Mouse (Mus musculus): ENCODE results near the gene Dnah12. TPM values are rescaled to one million over a fixed set of nuclear protein-coding genes. Genes with fewer than 3 reads are reported as not detected.

Gene Dnah12
- polyA plus RNA-seq, 1 experiment, result 0.02 TPM

- Histone ChIP-seq H3K27me3 (ENCODE audit: control insufficient read depth, insufficient read depth, low read length) (no peaks in the 10 kb centered on the region), H3K4me1 (ENCODE audit: control insufficient read depth, insufficient read depth, insufficient read length) (no peaks in the 10 kb centered on the region), H3K27ac (ENCODE audit: insufficient read depth, low read length) (no peak overlapping the region), H3K36me3 (ENCODE audit: control insufficient read depth, insufficient read depth, low read length) (no peaks in the 10 kb centered on the region), H3K4me3 (ENCODE audit: extremely low read depth, insufficient read depth, insufficient read length) (no peak overlapping the region)
- no peak for DNase-seq (ENCODE audit: low read depth in 1 of 2, low spot score in 2 of 2)
- WGBS, result 6% methylated on average over 4 of the region's 4 CpGs
- TF ChIP-seq CTCF (IDR thresholded peaks at IDR 0.05; ENCODE audit: extremely low read depth, insufficient read depth, insufficient read length, insufficient replicate concordance) (no peak), POLR2A (IDR thresholded peaks at IDR 0.05; ENCODE audit: low read depth, low read length) (no peak)
These were observed 185.7 kb downstream of the Dnah12 start for GRCm38 (mm10) chr14:26878756-26879155.

- H3K27me3 ChIP-seq (ENCODE audit: control insufficient read depth, insufficient read depth, low read length), result no peaks in the 10 kb centered on the region
- no peak overlapping the region for H3K4me3 ChIP-seq (ENCODE audit: extremely low read depth, insufficient read depth, insufficient read length)
- WGBS, result 75% methylated on average over 2 of the region's 2 CpGs
- no peak for TF ChIP-seq POLR2A (IDR thresholded peaks at IDR 0.05; ENCODE audit: low read depth, low read length)
- no peak for TF ChIP-seq CTCF (IDR thresholded peaks at IDR 0.05; ENCODE audit: extremely low read depth, insufficient read depth, insufficient read length, insufficient replicate concordance)
- no peak for DNase-seq (ENCODE audit: low read depth in 1 of 2, low spot score in 2 of 2)
- H3K36me3 ChIP-seq (ENCODE audit: control insufficient read depth, insufficient read depth, low read length), result no peaks in the 10 kb centered on the region
- no peak overlapping the region for H3K27ac ChIP-seq (ENCODE audit: insufficient read depth, low read length)
- H3K4me1 ChIP-seq (ENCODE audit: control insufficient read depth, insufficient read depth, insufficient read length), result no peaks in the 10 kb centered on the region
These were observed 186.9 kb downstream of the Dnah12 start for GRCm38 (mm10) chr14:26879976-26880375.

GRCm38 (mm10) chr14:26881700-26882099 is 188.6 kb downstream of the Dnah12 start:
- H3K27ac ChIP-seq (ENCODE audit: insufficient read depth, low read length), result no peak overlapping the region
- no peak for DNase-seq (ENCODE audit: low read depth in 1 of 2, low spot score in 2 of 2)
- H3K36me3 ChIP-seq (ENCODE audit: control insufficient read depth, insufficient read depth, low read length), result no peaks in the 10 kb centered on the region
- H3K4me1 ChIP-seq (ENCODE audit: control insufficient read depth, insufficient read depth, insufficient read length), result no peaks in the 10 kb centered on the region
- TF ChIP-seq POLR2A (IDR thresholded peaks at IDR 0.05; ENCODE audit: low read depth, low read length) (no peak), CTCF (IDR thresholded peaks at IDR 0.05; ENCODE audit: extremely low read depth, insufficient read depth, insufficient read length, insufficient replicate concordance) (no peak)
- no peak overlapping the region for H3K4me3 ChIP-seq (ENCODE audit: extremely low read depth, insufficient read depth, insufficient read length)
- 86% methylated on average over 5 of the region's 5 CpGs for WGBS
- H3K27me3 ChIP-seq (ENCODE audit: control insufficient read depth, insufficient read depth, low read length), result no peaks in the 10 kb centered on the region

- Histone ChIP-seq H3K4me3 (ENCODE audit: extremely low read depth, insufficient read depth, insufficient read length) (no peak overlapping the region), H3K36me3 (ENCODE audit: control insufficient read depth, insufficient read depth, low read length) (no peaks in the 10 kb centered on the region), H3K27ac (ENCODE audit: insufficient read depth, low read length) (no peak overlapping the region), H3K27me3 (ENCODE audit: control insufficient read depth, insufficient read depth, low read length) (no peaks in the 10 kb centered on the region), H3K4me1 (ENCODE audit: control insufficient read depth, insufficient read depth, insufficient read length) (no peaks in the 10 kb centered on the region)
- 89% methylated on average over 3 of the region's 3 CpGs for WGBS
- no peak for DNase-seq (ENCODE audit: low read depth in 1 of 2, low spot score in 2 of 2)
- TF ChIP-seq POLR2A (IDR thresholded peaks at IDR 0.05; ENCODE audit: low read depth, low read length) (no peak), CTCF (IDR thresholded peaks at IDR 0.05; ENCODE audit: extremely low read depth, insufficient read depth, insufficient read length, insufficient replicate concordance) (no peak)
These were observed 194.2 kb downstream of the Dnah12 start for GRCm38 (mm10) chr14:26887244-26887643.

DNA sequence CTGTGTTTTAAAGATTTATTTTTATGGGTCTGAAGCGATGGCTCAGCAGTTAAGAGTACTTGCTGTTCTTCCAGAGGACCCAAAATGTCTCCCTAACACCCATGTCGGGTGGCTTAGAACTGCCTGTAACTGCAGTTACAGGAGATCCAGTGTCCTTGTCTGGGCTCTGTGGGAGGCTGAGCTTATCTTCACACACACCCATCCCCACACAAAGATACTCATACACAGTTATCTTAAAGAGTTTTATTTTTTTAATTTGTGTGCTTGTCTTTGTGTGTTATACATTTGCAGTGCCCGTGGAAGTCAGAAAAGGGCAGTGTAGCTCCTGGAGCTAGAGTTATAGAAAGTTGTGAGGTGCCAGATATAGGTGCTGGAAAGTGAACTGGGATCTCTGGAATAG is 197.7 kb downstream of the Dnah12 start:
- no peak for TF ChIP-seq POLR2A (IDR thresholded peaks at IDR 0.05; ENCODE audit: low read depth, low read length)
- no peak for TF ChIP-seq CTCF (IDR thresholded peaks at IDR 0.05; ENCODE audit: extremely low read depth, insufficient read depth, insufficient read length, insufficient replicate concordance)
- H3K27ac ChIP-seq (ENCODE audit: insufficient read depth, low read length), result no peak overlapping the region
- no peaks in the 10 kb centered on the region for H3K4me1 ChIP-seq (ENCODE audit: control insufficient read depth, insufficient read depth, insufficient read length)
- no peak for DNase-seq (ENCODE audit: low read depth in 1 of 2, low spot score in 2 of 2)
- WGBS, result 81% methylated on average over 3 of the region's 3 CpGs
- H3K27me3 ChIP-seq (ENCODE audit: control insufficient read depth, insufficient read depth, low read length), result no peaks in the 10 kb centered on the region
- no peak overlapping the region for H3K4me3 ChIP-seq (ENCODE audit: extremely low read depth, insufficient read depth, insufficient read length)
- no peaks in the 10 kb centered on the region for H3K36me3 ChIP-seq (ENCODE audit: control insufficient read depth, insufficient read depth, low read length)

GRCm38 (mm10) chr14:26894392-26894791 is 201.3 kb downstream of the Dnah12 start, which contains the start of gene Asb14:
Gene Asb14, plus strand, starts transcription at chr14:26894557.
- no peak within 1 kb of the TSS for H3K4me3 ChIP-seq (ENCODE audit: extremely low read depth, insufficient read depth, insufficient read length)
- WGBS, result 91% methylated on average over 4 of the region's 4 CpGs
- no peaks in the 10 kb centered on the region for H3K27me3 ChIP-seq (ENCODE audit: control insufficient read depth, insufficient read depth, low read length)
- no peak within 1 kb of the TSS for H3K27ac ChIP-seq (ENCODE audit: insufficient read depth, low read length)
- H3K36me3 ChIP-seq (ENCODE audit: control insufficient read depth, insufficient read depth, low read length), result no peaks in the 10 kb centered on the region
- no peak for DNase-seq (ENCODE audit: low read depth in 1 of 2, low spot score in 2 of 2)
- no peaks in the 10 kb centered on the region for H3K4me1 ChIP-seq (ENCODE audit: control insufficient read depth, insufficient read depth, insufficient read length)
- TF ChIP-seq CTCF (IDR thresholded peaks at IDR 0.05; ENCODE audit: extremely low read depth, insufficient read depth, insufficient read length, insufficient replicate concordance) (no peak), POLR2A (IDR thresholded peaks at IDR 0.05; ENCODE audit: low read depth, low read length) (no peak)

- 92% methylated on average over 2 of the region's 2 CpGs for WGBS
- no peaks in the 10 kb centered on the region for H3K27me3 ChIP-seq (ENCODE audit: control insufficient read depth, insufficient read depth, low read length)
- DNase-seq (ENCODE audit: low read depth in 1 of 2, low spot score in 2 of 2), result no peak
- no peaks in the 10 kb centered on the region for H3K4me1 ChIP-seq (ENCODE audit: control insufficient read depth, insufficient read depth, insufficient read length)
- no peak overlapping the region for H3K4me3 ChIP-seq (ENCODE audit: extremely low read depth, insufficient read depth, insufficient read length)
- H3K36me3 ChIP-seq (ENCODE audit: control insufficient read depth, insufficient read depth, low read length), result no peaks in the 10 kb centered on the region
- TF ChIP-seq CTCF (IDR thresholded peaks at IDR 0.05; ENCODE audit: extremely low read depth, insufficient read depth, insufficient read length, insufficient replicate concordance) (no peak), POLR2A (IDR thresholded peaks at IDR 0.05; ENCODE audit: low read depth, low read length) (no peak)
- no peak overlapping the region for H3K27ac ChIP-seq (ENCODE audit: insufficient read depth, low read length)
These were observed 206.4 kb downstream of the Dnah12 start for GRCm38 (mm10) chr14:26899490-26899889.
